Mouse (Mus musculus): ENCODE measurements around the gene Dph1.

DNA sequence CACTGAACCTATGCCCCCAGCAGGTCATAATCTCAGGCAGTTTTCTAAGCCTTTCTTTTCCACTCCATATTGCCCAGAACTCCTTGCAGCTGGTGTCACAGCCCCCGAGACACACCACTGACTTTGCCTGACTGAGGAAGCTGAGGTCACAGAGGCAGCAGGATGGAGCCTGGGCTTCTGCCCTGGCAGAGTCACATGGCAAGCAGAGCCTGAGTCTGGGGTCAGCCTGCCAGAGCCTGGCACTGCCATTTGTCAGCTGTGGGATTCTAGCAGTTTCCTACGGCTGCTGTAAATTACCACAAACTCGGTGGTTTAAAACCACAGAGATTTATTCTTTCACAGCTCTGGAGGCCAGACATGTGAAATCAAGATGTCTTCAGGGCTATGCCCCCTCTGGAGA, 36.6 kb upstream of the Dph1 start:
- no peak for TF ChIP-seq POLR2A (IDR thresholded peaks at IDR 0.05; ENCODE audit: borderline replicate concordance, extremely low read depth, insufficient read depth, insufficient read length, poor library complexity, severe bottlenecking)
- no peak for TF ChIP-seq CTCF (IDR thresholded peaks at IDR 0.05; ENCODE audit: borderline replicate concordance, extremely low read depth, insufficient read depth, insufficient read length)
